Mouse (Mus musculus) ES-Bruce4 (cell line): ENCODE measurements around the gene Magi1.

Experiments used
- CTCF ChIP-seq: IDR thresholded peaks from one replicate; pipeline ENCODE4 v1.8.1; 2011; ENCODE audit warnings: low read depth, low read length
- EP300 ChIP-seq: IDR thresholded peaks from 2 replicates; pipeline ENCODE4 v1.6.1; 2011; ENCODE audit warnings: low read depth, low read length; ENCODE audit not compliant: insufficient read depth
- POLR2A ChIP-seq: IDR thresholded peaks from one replicate; pipeline ENCODE4 v1.8.1; 2011; ENCODE audit warnings: low read length; ENCODE audit not compliant: insufficient read depth

DNA sequence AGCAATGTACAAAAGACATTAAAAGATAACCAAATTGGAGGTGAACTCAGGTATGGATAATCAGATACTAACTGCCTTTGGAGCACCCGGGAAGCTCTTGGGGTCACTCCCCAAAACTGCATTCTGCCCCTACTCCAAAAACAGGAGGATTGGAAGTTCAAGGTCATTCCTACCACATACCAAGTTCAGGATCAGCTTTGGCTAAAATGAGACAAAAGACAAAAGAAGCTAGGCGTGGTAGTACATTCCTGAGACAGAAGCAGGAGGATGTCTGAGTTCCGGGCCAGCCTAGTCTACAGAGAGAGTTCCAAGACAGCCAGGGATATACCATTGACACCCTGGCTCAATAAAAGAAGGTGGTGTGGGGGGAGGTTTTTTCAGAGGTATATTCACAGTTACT is 304.5 kb downstream of the Magi1 start:
- no peak for TF ChIP-seq CTCF
- TF ChIP-seq POLR2A, result no peak
- TF ChIP-seq EP300, result no peak
